ENCODE assay signal across 8 mouse cellular contexts in the genomic region with DNA sequence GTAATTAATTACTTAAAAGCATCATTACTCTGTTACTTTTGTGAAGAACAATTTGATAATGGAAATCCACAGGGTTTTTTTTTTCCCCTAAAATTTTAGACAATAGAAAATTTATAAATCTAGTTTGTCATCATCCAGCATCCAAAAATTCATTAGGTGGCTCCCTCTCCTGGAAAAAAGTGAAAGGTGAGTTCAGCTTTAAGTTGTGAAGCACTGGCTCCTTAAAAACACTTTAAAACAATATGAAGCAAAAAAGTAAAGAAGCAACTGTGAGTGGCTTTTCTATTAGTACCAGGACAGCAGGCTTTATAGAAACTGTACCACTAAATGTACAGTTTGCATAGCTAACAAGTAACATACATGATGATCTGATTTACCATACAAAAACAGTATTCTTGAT. TPM values are rescaled to one million over a fixed set of nuclear protein-coding genes. Genes with fewer than 3 reads are reported as not detected.
DNase-seq lines count a peak whose midpoint lies in the region; ATAC-seq and TF ChIP-seq lines count a peak whose summit lies in the region.

No protein-coding gene starts in this region.

- H3K9me3 ChIP-seq in heart, embryonic 13.5 days = no peaks in the 10 kb centered on the region
- no peaks in the 10 kb centered on the region for H3K9me3 ChIP-seq in intestine, embryonic 15.5 days
- no peaks in the 10 kb centered on the region for H3K9me3 ChIP-seq in stomach, postnatal 0 days (ENCODE audit: control insufficient read depth, low read length)

- no peak for ATAC-seq in heart, embryonic 13.5 days (ENCODE audit: extremely low read depth, insufficient number of reproducible peaks, low FRiP score, low TSS enrichment)
- ATAC-seq in intestine, embryonic 15.5 days = no peak
- no peak for ATAC-seq in stomach, postnatal 0 days (ENCODE audit: low FRiP score, low TSS enrichment)

- H3K4me2 ChIP-seq in heart, embryonic 13.5 days = peak overlapping the region; percentile 82
- peak overlapping the region; percentile 28 for H3K4me2 ChIP-seq in intestine, embryonic 15.5 days (replicated peaks)
- peak overlapping the region; percentile 82; the same call in 1 of the 2 replicates for H3K4me2 ChIP-seq in stomach, postnatal 0 days (replicated peaks; ENCODE audit: low read depth)

- H3K27ac ChIP-seq in heart, embryonic 13.5 days (replicated peaks) = peak overlapping the region; percentile 98; the same call in 1 of the 2 replicates
- no peak overlapping the region for H3K27ac ChIP-seq in intestine, embryonic 15.5 days
- H3K27ac ChIP-seq in stomach, postnatal 0 days (replicated peaks) = no peak overlapping the region

- TF ChIP-seq CTCF in stomach, postnatal 0 days (IDR thresholded peaks at IDR 0.05; ENCODE audit: low read depth) = peak; percentile 62

- H3K9ac ChIP-seq in heart, embryonic 13.5 days = peak overlapping the region; percentile 97
- no peak overlapping the region for H3K9ac ChIP-seq in intestine, embryonic 15.5 days
- no peak overlapping the region for H3K9ac ChIP-seq in stomach, postnatal 0 days (ENCODE audit: low read length)

- no peaks in the 10 kb centered on the region for H3K36me3 ChIP-seq in heart, embryonic 13.5 days
- no peaks in the 10 kb centered on the region for H3K36me3 ChIP-seq in intestine, embryonic 15.5 days
- no peaks in the 10 kb centered on the region for H3K36me3 ChIP-seq in stomach, postnatal 0 days (ENCODE audit: control insufficient read depth, insufficient read depth, low read length)

- H3K4me1 ChIP-seq in heart, embryonic 13.5 days = peaks cover 61% of the 10 kb centered on the region
- H3K4me1 ChIP-seq in intestine, embryonic 15.5 days (replicated peaks) = no peaks in the 10 kb centered on the region
- no peaks in the 10 kb centered on the region for H3K4me1 ChIP-seq in stomach, postnatal 0 days (replicated peaks; ENCODE audit: control insufficient read depth, insufficient read depth)

- intact Hi-C loops in heart, postnatal 36 days (cut with DNase I) = loop anchor here (5.0 to 10.0 kb wide), 2 partner anchors 43 to 1990 kb away; a partner anchor contains a TSS

- DNase-seq in heart, postnatal 36 days = no peak
- DNase-seq in retina, postnatal 1 day = peak; percentile 19
- DNase-seq in retina, embryonic 14.5 days (ENCODE audit: low spot score) = no peak
- no peak for DNase-seq in stomach, postnatal 0 days (ENCODE audit: low spot score)
- DNase-seq in spleen, adult 18-20 months = no peak
- no peak for DNase-seq in gastrocnemius, postnatal 4 days (ENCODE audit: low spot score in 2 of 2)

- H3K27me3 ChIP-seq in heart, embryonic 13.5 days (replicated peaks) = no peaks in the 10 kb centered on the region
- H3K27me3 ChIP-seq in intestine, embryonic 15.5 days (replicated peaks) = no peaks in the 10 kb centered on the region
- no peaks in the 10 kb centered on the region for H3K27me3 ChIP-seq in stomach, postnatal 0 days (ENCODE audit: control insufficient read depth, insufficient read depth, low read length)

- H3K4me3 ChIP-seq in heart, embryonic 13.5 days = peak overlapping the region; percentile 93
- no peak overlapping the region for H3K4me3 ChIP-seq in intestine, embryonic 15.5 days (replicated peaks)
- H3K4me3 ChIP-seq in stomach, postnatal 0 days (ENCODE audit: low read depth, low read length) = peak overlapping the region; percentile 78; the same call in 1 of the 2 replicates

- no peak for TF ChIP-seq EP300 in stomach, postnatal 0 days (optimal IDR thresholded peaks at IDR 0.05)

RNA-seq across cellular contexts. Expression of a gene that starts 3.1 kb away (rescaled TPM):
- polyA plus RNA-seq in heart, embryonic 13.5 days (2015; fragmentation: Nextera tagmentation; extraction: Ambion mirVana) = 9.3 and 12.7 TPM in 2 replicates
- total RNA-seq in heart, postnatal 36 days (2021) = 10 to 100 TPM; 30.7 to 30.9 TPM
- polyA plus RNA-seq in intestine, embryonic 15.5 days (2015; fragmentation: Nextera tagmentation; extraction: Ambion mirVana) = 12.8 and 17.8 TPM in 2 replicates
- 13.4 and 14.4 TPM in 2 replicates for polyA plus RNA-seq in stomach, postnatal 0 days (2015; fragmentation: Nextera tagmentation; extraction: Ambion mirVana)
- 10 to 100 TPM; 28.6 to 31.9 TPM for total RNA-seq in gastrocnemius, postnatal 4 days (2021)

Comparison
In these comparisons a context has a peak if more than half of its experiments do, and no peak if none do; other contexts are left out.
1. H3K4me2 ChIP-seq: peak in every context shown above with its lines; median percentile 82 in heart, embryonic 13.5 days; 82 in stomach, postnatal 0 days; 28 in intestine, embryonic 15.5 days.